Mouse (Mus musculus) lung, embryonic 15.5 days (tissue): Measurements from ENCODE around the gene Ccr1. TPM values are rescaled to one million over a fixed set of nuclear protein-coding genes. Genes with fewer than 3 reads are reported as not detected.
"Not testable (repeated sequence)": the region's sequence is repeated elsewhere in the genome, so short reads cannot be mapped to it uniquely, and the experiment has no call there.

Experiments used
- ATAC-seq: fragments of 200-750 bp; cut with Nextera tagmentation; 2 replicates; pipeline ENCODE4 v1.8.0; 2017; ENCODE audit warnings: moderate number of reproducible peaks, borderline replicate concordance; ENCODE audit not compliant: low FRiP score, low TSS enrichment; ENCODE audit errors: extremely low read depth
- H3K27ac ChIP-seq: fragments of 300-500 bp; sonication (generic); 2 replicates; pipeline ENCODE4 v1.5.1; 2015; ENCODE audit warnings: moderate library complexity, mild to moderate bottlenecking, inconsistent platforms
- H3K27me3 ChIP-seq: fragments of 300-500 bp; sonication (generic); 2 replicates; pipeline ENCODE4 v1.6.1; 2015; ENCODE audit warnings: inconsistent platforms
- H3K36me3 ChIP-seq: fragments of 300-500 bp; sonication (generic); 2 replicates; pipeline ENCODE4 v1.6.1; 2015; ENCODE audit warnings: inconsistent platforms
- H3K4me1 ChIP-seq: fragments of 300-500 bp; sonication (generic); 2 replicates; pipeline ENCODE4 v1.6.1; 2015; ENCODE audit warnings: inconsistent platforms
- H3K4me2 ChIP-seq: fragments of 300-500 bp; sonication (generic); 2 replicates; pipeline ENCODE4 v1.6.1; 2015; ENCODE audit warnings: inconsistent platforms, mild to moderate bottlenecking, moderate library complexity
- H3K4me3 ChIP-seq: fragments of 300-500 bp; sonication (generic); 2 replicates; pipeline ENCODE4 v1.5.1; 2015; ENCODE audit warnings: mild to moderate bottlenecking, inconsistent platforms
- H3K9ac ChIP-seq: fragments of 300-500 bp; sonication (generic); 2 replicates; pipeline ENCODE4 v1.6.1; 2015; ENCODE audit warnings: inconsistent platforms
- H3K9me3 ChIP-seq: fragments of 300-500 bp; sonication (generic); 2 replicates; pipeline ENCODE4 v1.6.1; 2016; ENCODE audit warnings: inconsistent platforms
- WGBS: fragments of 180-500 bp; shearing (Covaris S2); methylation state at CpG from one replicate; pipeline ENCODE4 v1.1.7; 2015; 5-methylcytosine and 5-hydroxymethylcytosine counted together
- polyA plus RNA-seq: library from polyadenylated mRNA; unstranded; fragments of >200 nt; fragmentation: Nextera tagmentation; extraction: Ambion mirVana; gene quantifications from 2 replicates; pipeline ENCODE4 v1.2.1, GENCODE M21; 2015

The Ccr1 gene
- polyA plus RNA-seq, 1 experiment from 2014 or later: 3.6 TPM

DNA sequence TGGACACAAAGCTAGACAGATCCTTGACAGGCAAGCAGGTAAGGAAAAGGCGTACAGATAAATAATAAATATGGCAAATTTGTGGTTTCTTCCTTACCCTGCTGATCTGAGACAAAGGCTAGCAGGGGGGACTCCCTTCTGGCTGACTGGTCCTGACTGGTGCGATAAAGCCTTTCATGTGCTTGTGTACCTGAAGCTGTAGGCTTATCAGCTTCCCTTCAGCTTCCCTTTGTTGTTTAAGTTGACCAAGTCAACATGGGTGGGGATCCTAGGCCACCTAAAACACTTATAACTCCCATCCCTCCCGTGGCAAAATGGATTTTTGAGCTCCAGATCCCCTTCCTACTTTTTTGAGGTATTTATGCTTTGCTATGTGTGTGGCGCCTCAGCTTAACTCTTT is 13.4 kb upstream of the Ccr1 start:
- H3K27me3 ChIP-seq: no peaks in the 10 kb centered on the region
- no peak for ATAC-seq
- H3K9me3 ChIP-seq: no peaks in the 10 kb centered on the region
- H3K9ac ChIP-seq: no peak overlapping the region
- no peak overlapping the region for H3K27ac ChIP-seq
- H3K4me2 ChIP-seq: no peak overlapping the region
- no peaks in the 10 kb centered on the region for H3K36me3 ChIP-seq
- no peak overlapping the region for H3K4me3 ChIP-seq
- 55% methylated on average over 4 of the region's 4 CpGs for WGBS
- H3K4me1 ChIP-seq: no peaks in the 10 kb centered on the region

GRCm38 (mm10) chr9:123980858-123981475 is 12.5 kb upstream of the Ccr1 start:
- H3K4me2 ChIP-seq: not testable (repeated sequence)
- no CpG with 5 or more reads among the region's 3 CpGs for WGBS

GRCm38 (mm10) chr9:123978308-123978707 is 9.8 kb upstream of the Ccr1 start, which contains the start of gene Ccr1l1:
Ccr1l1 (minus strand) TSS chr9:123978408.
- H3K4me1 ChIP-seq: no peaks in the 10 kb centered on the region
- H3K4me3 ChIP-seq: no peak within 1 kb of the TSS
- 15% methylated on average over 1 of the region's 1 CpGs for WGBS
- H3K4me2 ChIP-seq: no peak within 1 kb of the TSS
- ATAC-seq: no peak
- no peaks in the 10 kb centered on the region for H3K27me3 ChIP-seq
- no peak within 1 kb of the TSS for H3K27ac ChIP-seq
- no peaks in the 10 kb centered on the region for H3K9me3 ChIP-seq
- no peak within 1 kb of the TSS for H3K9ac ChIP-seq
- H3K36me3 ChIP-seq: no peaks in the 10 kb centered on the region

More at GRCm38 (mm10) chr9:123980858-123981475, 12.5 kb upstream of the Ccr1 start:
- not testable (repeated sequence) for ATAC-seq, H3K36me3 ChIP-seq, H3K27me3 ChIP-seq, H3K9ac ChIP-seq, H3K4me3 ChIP-seq, H3K4me1 ChIP-seq, H3K9me3 ChIP-seq, H3K27ac ChIP-seq

GRCm38 (mm10) chr9:123976876-123977663 is 8.6 kb upstream of the Ccr1 start:
- 75% methylated on average over 9 of the region's 9 CpGs for WGBS
- no peak overlapping the region for H3K4me3 ChIP-seq
- no peak overlapping the region for H3K27ac ChIP-seq
- no peak overlapping the region for H3K9ac ChIP-seq
- H3K4me2 ChIP-seq: no peak overlapping the region
- H3K36me3 ChIP-seq: no peaks in the 10 kb centered on the region
- no peak for ATAC-seq
- H3K4me1 ChIP-seq: no peaks in the 10 kb centered on the region
- no peaks in the 10 kb centered on the region for H3K27me3 ChIP-seq
- no peaks in the 10 kb centered on the region for H3K9me3 ChIP-seq

- Histone ChIP-seq H3K4me2 (no peak overlapping the region), H3K27me3 (no peaks in the 10 kb centered on the region), H3K36me3 (no peaks in the 10 kb centered on the region), H3K27ac (no peak overlapping the region), H3K4me1 (no peaks in the 10 kb centered on the region), H3K9ac (no peak overlapping the region), H3K9me3 (no peaks in the 10 kb centered on the region), H3K4me3 (no peak overlapping the region)
- no peak for ATAC-seq
- WGBS: 70% methylated on average over 2 of the region's 2 CpGs
Measured at GRCm38 (mm10) chr9:123975630-123976029, 7.1 kb upstream of the Ccr1 start.

- not testable (repeated sequence) for H3K9me3 ChIP-seq, H3K4me1 ChIP-seq, H3K36me3 ChIP-seq, H3K27ac ChIP-seq, ATAC-seq, H3K9ac ChIP-seq, H3K27me3 ChIP-seq, H3K4me3 ChIP-seq, H3K4me2 ChIP-seq
- WGBS: 91% methylated on average over 1 of the region's 4 CpGs
Measured at GRCm38 (mm10) chr9:123966858-123967495, 1.5 kb downstream of the Ccr1 start.

GRCm38 (mm10) chr9:123964776-123965175 is 3.7 kb downstream of the Ccr1 start:
- Histone ChIP-seq H3K4me3 (no peak overlapping the region), H3K9me3 (no peaks in the 10 kb centered on the region), H3K27ac (no peak overlapping the region), H3K27me3 (no peaks in the 10 kb centered on the region), H3K9ac (no peak overlapping the region), H3K4me1 (no peaks in the 10 kb centered on the region), H3K36me3 (no peaks in the 10 kb centered on the region), H3K4me2 (no peak overlapping the region)
- 71% methylated on average over 3 of the region's 3 CpGs for WGBS
- no peak for ATAC-seq

- Histone ChIP-seq H3K27ac (no peak overlapping the region), H3K4me1 (no peaks in the 10 kb centered on the region), H3K9ac (no peak overlapping the region), H3K4me3 (no peak overlapping the region), H3K36me3 (no peaks in the 10 kb centered on the region), H3K27me3 (no peaks in the 10 kb centered on the region), H3K4me2 (no peak overlapping the region), H3K9me3 (no peaks in the 10 kb centered on the region)
- ATAC-seq: no peak
- WGBS: 79% methylated on average over 1 of the region's 1 CpGs
Measured at GRCm38 (mm10) chr9:123960161-123960560, 8.3 kb downstream of the Ccr1 start.

GRCm38 (mm10) chr9:123957911-123958413 is 10.5 kb downstream of the Ccr1 start:
- H3K4me2 ChIP-seq: no peak overlapping the region
- ATAC-seq: no peak
- no peaks in the 10 kb centered on the region for H3K36me3 ChIP-seq
- no peak overlapping the region for H3K9ac ChIP-seq
- no peaks in the 10 kb centered on the region for H3K27me3 ChIP-seq
- H3K9me3 ChIP-seq: no peaks in the 10 kb centered on the region
- no peak overlapping the region for H3K27ac ChIP-seq
- no peak overlapping the region for H3K4me3 ChIP-seq
- WGBS: 58% methylated on average over 3 of the region's 3 CpGs
- no peaks in the 10 kb centered on the region for H3K4me1 ChIP-seq

DNA sequence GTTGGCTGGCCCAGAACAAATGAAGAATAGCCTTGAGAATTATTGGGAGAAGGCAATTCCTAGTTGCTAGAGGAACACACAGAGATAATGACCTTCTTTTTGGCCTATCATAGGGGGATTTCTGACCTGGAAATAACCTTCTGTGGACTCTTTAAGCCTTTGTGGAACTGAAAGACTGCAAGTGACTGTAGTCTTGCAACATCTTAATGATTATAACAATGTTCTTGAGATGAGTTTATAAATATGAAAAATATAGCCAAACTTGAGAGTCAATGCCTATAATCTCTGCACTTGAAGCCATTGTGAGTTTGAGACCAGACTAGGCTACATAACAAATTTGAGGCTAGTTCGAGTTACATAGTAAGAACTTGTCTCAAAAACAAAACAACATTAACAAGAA is 11.6 kb downstream of the Ccr1 start:
- WGBS: 68% methylated on average over 1 of the region's 1 CpGs

DNA sequence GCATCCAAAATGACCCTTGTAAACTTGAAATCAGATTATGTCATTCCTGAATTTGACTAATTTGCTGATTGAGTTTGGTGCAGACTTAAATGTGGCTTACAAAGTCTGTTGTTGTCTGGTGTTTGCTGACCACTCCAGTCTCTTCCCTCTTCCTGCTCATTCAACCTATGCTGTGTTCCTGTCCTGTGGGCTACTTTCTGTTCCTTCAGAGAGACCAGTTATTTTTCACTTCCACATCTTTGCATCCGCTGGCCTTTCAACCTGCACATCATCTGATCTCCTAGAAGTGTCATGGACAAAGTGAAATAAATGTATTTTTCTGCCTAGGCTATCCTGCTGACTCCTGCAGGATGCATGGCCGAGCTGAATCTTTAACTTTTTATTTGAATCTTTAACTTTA is 14.9 kb downstream of the Ccr1 start:
- no peaks in the 10 kb centered on the region for H3K4me1 ChIP-seq
- no peaks in the 10 kb centered on the region for H3K9me3 ChIP-seq
- 55% methylated on average over 2 of the region's 2 CpGs for WGBS
- no peak overlapping the region for H3K27ac ChIP-seq
- no peak overlapping the region for H3K9ac ChIP-seq
- no peaks in the 10 kb centered on the region for H3K36me3 ChIP-seq
- no peaks in the 10 kb centered on the region for H3K27me3 ChIP-seq
- ATAC-seq: no peak
- H3K4me3 ChIP-seq: no peak overlapping the region
- no peak overlapping the region for H3K4me2 ChIP-seq

More for the DNA sequence above, 11.6 kb downstream of the Ccr1 start:
- Histone ChIP-seq H3K4me3 (no peak overlapping the region), H3K9me3 (no peaks in the 10 kb centered on the region), H3K36me3 (no peaks in the 10 kb centered on the region), H3K9ac (no peak overlapping the region), H3K4me1 (no peaks in the 10 kb centered on the region), H3K27ac (no peak overlapping the region), H3K4me2 (no peak overlapping the region), H3K27me3 (no peaks in the 10 kb centered on the region)
- no peak for ATAC-seq

GRCm38 (mm10) chr9:123951176-123951575 is 17.3 kb downstream of the Ccr1 start:
- no peaks in the 10 kb centered on the region for H3K27me3 ChIP-seq
- H3K36me3 ChIP-seq: no peaks in the 10 kb centered on the region
- 97% methylated on average over 1 of the region's 1 CpGs for WGBS
- H3K27ac ChIP-seq: no peak overlapping the region
- H3K9me3 ChIP-seq: no peaks in the 10 kb centered on the region
- no peak overlapping the region for H3K4me3 ChIP-seq
- no peak overlapping the region for H3K4me2 ChIP-seq
- H3K9ac ChIP-seq: no peak overlapping the region
- ATAC-seq: no peak
- H3K4me1 ChIP-seq: no peaks in the 10 kb centered on the region
